10 mouse cellular contexts compared by ENCODE assay signal in the genomic region with DNA sequence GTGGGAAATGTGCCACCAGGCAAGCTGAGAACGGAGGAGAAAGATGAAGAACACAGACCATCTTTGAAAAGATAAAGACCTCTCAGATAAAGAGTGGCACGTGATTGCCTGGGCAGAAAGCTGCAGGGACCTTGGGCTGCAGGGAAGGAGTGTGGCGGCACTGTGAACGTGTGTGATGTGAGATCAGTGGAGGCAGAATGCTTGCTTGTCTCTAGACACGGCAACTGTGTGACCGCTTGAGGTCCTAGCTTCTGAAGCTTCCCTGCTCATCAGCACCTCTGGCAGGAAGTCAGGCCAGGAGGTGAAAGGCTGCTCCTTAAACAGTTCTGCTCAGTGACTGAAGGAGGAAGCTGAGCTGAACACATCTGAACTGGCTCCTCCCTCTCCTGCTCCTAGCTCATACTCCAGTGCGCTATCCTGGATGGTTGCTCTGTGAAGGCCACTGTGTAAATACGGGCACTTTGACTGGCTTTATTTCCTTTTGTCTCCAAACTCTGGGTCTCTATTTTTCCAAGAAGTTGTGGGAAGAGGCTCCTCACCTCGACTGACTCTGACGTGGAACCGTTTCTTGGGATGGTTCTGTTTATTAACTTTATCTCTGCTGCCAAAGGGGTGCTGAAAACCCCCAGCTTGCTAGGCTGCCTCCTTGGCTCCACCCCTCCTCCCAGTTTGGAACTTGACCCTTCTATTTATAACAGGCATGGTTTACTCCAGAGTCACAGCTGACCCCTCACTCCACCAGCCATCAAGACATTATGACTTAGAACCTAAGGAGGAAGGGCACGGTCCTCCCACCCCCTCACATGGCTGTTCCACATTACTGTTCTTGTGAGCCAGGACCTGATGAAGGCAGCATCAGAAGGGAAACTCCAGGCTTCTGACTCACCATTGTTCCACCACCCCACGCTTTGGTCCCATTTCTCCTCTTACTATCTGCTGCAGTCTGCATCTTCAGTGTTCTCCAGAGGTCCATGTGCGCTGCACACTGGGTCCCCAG.
DNase-seq lines count a peak whose midpoint lies in the region; ATAC-seq lines count a peak whose summit lies in the region.
"Had no signal": no experiment of that assay in that cellular context is flagged by ENCODE, and none has a peak within 500 bp of the region (broad histone marks: within the 10 kb centered on the region; RNA-seq: fewer than 3 reads in every experiment).

No protein-coding gene starts in this region.

- peak; percentile 42 for DNase-seq in adrenal gland, adult 2 months
- no peak for DNase-seq in adrenal gland, postnatal 14 days
- peak; percentile 13 for DNase-seq in thymus, postnatal 4 days
- no peak for DNase-seq in thymus, postnatal 14 days
- no peak for DNase-seq in liver, embryonic 11.5 days (ENCODE audit: low spot score)
- peak; percentile 59 for DNase-seq in yolk sac, embryonic 10.5 days (ENCODE audit: low spot score)
- DNase-seq in cerebellum, adult 9-11 months, result no peak
- DNase-seq: adrenal gland, adult 8-10 months had no signal

- H3K9me3 ChIP-seq in liver, embryonic 11.5 days (ENCODE audit: control insufficient read depth, low read length), result no peaks in the 10 kb centered on the region
- no peaks in the 10 kb centered on the region for H3K9me3 ChIP-seq in forebrain, embryonic 15.5 days
- H3K9me3 ChIP-seq: neural tube, embryonic 13.5 days had no signal

- H3K27ac ChIP-seq in liver, embryonic 11.5 days (ENCODE audit: low read depth, low read length), result 0 out of 2 replicates have a peak overlapping the region, but pooled peaks have one; percentile 32
- H3K27ac ChIP-seq in forebrain, embryonic 15.5 days (replicated peaks), result no peak overlapping the region
- H3K27ac ChIP-seq: neural tube, embryonic 13.5 days had no signal

- H3K4me3 ChIP-seq in liver, embryonic 11.5 days (ENCODE audit: low read depth, low read length), result no peak overlapping the region
- no peak overlapping the region for H3K4me3 ChIP-seq in forebrain, embryonic 15.5 days
- H3K4me3 ChIP-seq: neural tube, embryonic 13.5 days had no signal

- peak overlapping the region; percentile 43 for H3K4me2 ChIP-seq in liver, embryonic 11.5 days
- H3K4me2 ChIP-seq in forebrain, embryonic 15.5 days (replicated peaks), result no peak overlapping the region
- H3K4me2 ChIP-seq: neural tube, embryonic 13.5 days had no signal

- peaks cover 34% of the 10 kb centered on the region for H3K4me1 ChIP-seq in liver, embryonic 11.5 days (replicated peaks; ENCODE audit: control insufficient read depth, insufficient read depth, low read length)
- peaks cover 35% of the 10 kb centered on the region for H3K4me1 ChIP-seq in forebrain, embryonic 15.5 days

- no peak overlapping the region for H3K9ac ChIP-seq in liver, embryonic 11.5 days (ENCODE audit: low read depth, low read length)
- no peak overlapping the region for H3K9ac ChIP-seq in forebrain, embryonic 15.5 days (replicated peaks)
- H3K9ac ChIP-seq: neural tube, embryonic 13.5 days had no signal

- WGBS in liver, embryonic 11.5 days, result 25% methylated on average over 14 of the region's 14 CpGs
- WGBS in forebrain, embryonic 15.5 days, result 73% methylated on average over 14 of the region's 14 CpGs

- H3K27me3 ChIP-seq in liver, embryonic 11.5 days (replicated peaks; ENCODE audit: control insufficient read depth, insufficient read depth, low read length), result no peaks in the 10 kb centered on the region
- no peaks in the 10 kb centered on the region for H3K27me3 ChIP-seq in forebrain, embryonic 15.5 days
- H3K27me3 ChIP-seq: neural tube, embryonic 13.5 days had no signal

- no peaks in the 10 kb centered on the region for H3K36me3 ChIP-seq in liver, embryonic 11.5 days (ENCODE audit: control insufficient read depth, insufficient read depth, low read length)
- H3K36me3 ChIP-seq in forebrain, embryonic 15.5 days, result no peaks in the 10 kb centered on the region
- H3K36me3 ChIP-seq: neural tube, embryonic 13.5 days had no signal

- peak; percentile 63 for ATAC-seq in liver, embryonic 11.5 days (replicated peaks; ENCODE audit: low FRiP score)
- no peak for ATAC-seq in forebrain, embryonic 15.5 days (replicated peaks)

Comparison
In these comparisons a context has a peak if more than half of its experiments do, and no peak if none do; other contexts are left out.
1. DNase-seq: peak in adrenal gland, adult 2 months (single experiment), thymus, postnatal 4 days (single experiment) and yolk sac, embryonic 10.5 days (single experiment); none in adrenal gland, postnatal 14 days (single experiment), thymus, postnatal 14 days (single experiment), liver, embryonic 11.5 days (single experiment) and cerebellum, adult 9-11 months (single experiment).